Mouse (Mus musculus): ENCODE results near the gene Kif18a.

DNA sequence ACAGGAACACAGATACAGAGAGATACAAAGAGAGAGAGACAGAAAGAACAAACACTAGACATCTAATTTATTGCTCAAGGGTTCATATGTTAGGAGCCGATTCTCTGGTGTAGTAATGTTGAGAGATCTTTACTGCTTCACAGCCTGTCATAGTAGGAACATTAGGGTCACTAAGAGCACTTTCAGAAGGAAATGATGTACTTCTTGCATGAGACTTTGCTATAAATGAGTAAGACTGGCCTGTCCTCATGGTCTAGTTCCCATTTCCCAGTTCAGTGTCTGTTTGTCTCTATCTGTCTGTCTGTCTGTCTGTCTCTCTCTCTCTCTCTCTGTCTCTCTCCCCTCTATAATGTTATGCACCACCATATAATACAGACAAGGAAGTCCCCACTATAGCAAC, 7.4 kb upstream of the Kif18a start:
- TF ChIP-seq CTCF (IDR thresholded peaks at IDR 0.05; ENCODE audit: low read depth) (no peak), EP300 (optimal IDR thresholded peaks at IDR 0.05) (no peak)
